9 mouse cellular contexts compared by ENCODE assay signal in the genomic region with DNA sequence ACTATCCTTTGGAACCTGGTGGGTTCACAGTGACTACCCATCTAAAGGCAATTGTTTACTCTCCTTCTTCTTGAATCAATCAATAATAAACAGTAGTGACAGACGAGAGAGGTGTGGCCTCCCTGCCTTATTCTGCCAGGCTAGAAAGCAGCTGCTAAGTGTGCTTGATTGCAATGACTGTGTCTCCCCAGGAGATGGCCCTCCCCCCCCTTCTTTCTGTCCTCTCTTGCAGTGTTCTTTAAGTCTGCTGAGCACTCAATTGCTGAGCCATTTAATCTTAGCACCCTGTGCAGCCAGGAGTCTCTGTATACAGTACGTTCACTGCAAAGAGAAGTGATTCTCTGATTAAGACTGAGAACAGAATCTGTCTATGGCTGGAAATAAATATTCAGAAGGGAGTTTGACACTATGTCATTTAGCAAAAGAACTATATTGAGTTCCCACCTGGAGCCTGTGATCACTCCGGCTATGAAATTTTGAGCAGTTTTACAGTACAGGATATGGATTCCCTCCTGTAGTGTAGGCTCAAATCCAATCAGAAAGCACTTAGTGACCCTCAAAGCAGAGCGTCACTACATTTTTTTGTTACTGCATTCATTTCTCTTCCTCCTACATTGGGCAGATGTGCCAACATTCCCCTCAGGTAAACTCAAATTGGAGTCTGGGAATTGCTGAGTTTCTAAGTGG. TPM values are rescaled to one million over a fixed set of nuclear protein-coding genes. Genes with fewer than 3 reads are reported as not detected.
DNase-seq lines count a peak whose midpoint lies in the region; ATAC-seq and TF ChIP-seq lines count a peak whose summit lies in the region.
"Had no signal": no experiment of that assay in that cellular context is flagged by ENCODE, and none has a peak within 500 bp of the region (broad histone marks: within the 10 kb centered on the region; RNA-seq: fewer than 3 reads in every experiment).

No protein-coding gene starts in this region.

- H3K27me3 ChIP-seq in kidney, embryonic 14.5 days (ENCODE audit: control insufficient read depth, insufficient read depth, low read length), result no peaks in the 10 kb centered on the region
- H3K27me3 ChIP-seq in Patski, result no peaks in the 10 kb centered on the region
- no peaks in the 10 kb centered on the region for H3K27me3 ChIP-seq in hindbrain, embryonic 12.5 days
- H3K27me3 ChIP-seq: limb, embryonic 12.5 days had no signal

- in situ Hi-C loops in Patski (cut with MboI; ENCODE audit: low pct_unique_long_range_greater_than_20kb), result loop anchor here (5.0 to 25.0 kb wide), 3 partner anchors 818 to 1493 kb away; a partner anchor contains a TSS

- H3K9me3 ChIP-seq in kidney, embryonic 14.5 days (ENCODE audit: control insufficient read depth, low read length), result no peaks in the 10 kb centered on the region
- no peaks in the 10 kb centered on the region for H3K9me3 ChIP-seq in hindbrain, embryonic 12.5 days (replicated peaks)
- H3K9me3 ChIP-seq: limb, embryonic 12.5 days had no signal

- H3K36me3 ChIP-seq in kidney, embryonic 14.5 days (ENCODE audit: control insufficient read depth, insufficient read depth, low read length), result no peaks in the 10 kb centered on the region
- no peaks in the 10 kb centered on the region for H3K36me3 ChIP-seq in hindbrain, embryonic 12.5 days
- H3K36me3 ChIP-seq: limb, embryonic 12.5 days had no signal

- CTCF ChIA-PET in Patski (lab: Charles Lee), result no interaction called here

- no peak overlapping the region for H3K4me2 ChIP-seq in kidney, embryonic 14.5 days (replicated peaks; ENCODE audit: low read depth, low read length)
- no peak overlapping the region for H3K4me2 ChIP-seq in hindbrain, embryonic 12.5 days (replicated peaks)
- H3K4me2 ChIP-seq: limb, embryonic 12.5 days had no signal

- WGBS in kidney, embryonic 14.5 days, result 78% methylated on average over 4 of the region's 4 CpGs
- WGBS in hindbrain, embryonic 12.5 days, result 76% methylated on average over 4 of the region's 4 CpGs

- no peak for ATAC-seq in kidney, embryonic 14.5 days (ENCODE audit: low FRiP score, low TSS enrichment)
- ATAC-seq in Patski, result peak; percentile 47
- ATAC-seq in hindbrain, embryonic 12.5 days (ENCODE audit: low FRiP score), result peak; percentile 76; the same call in 1 of the 2 replicates

- TF ChIP-seq CTCF in Patski (IDR thresholded peaks at IDR 0.05), result peak; percentile 68

- H3K9ac ChIP-seq in kidney, embryonic 14.5 days (ENCODE audit: low read depth, low read length), result no peak overlapping the region
- no peak overlapping the region for H3K9ac ChIP-seq in hindbrain, embryonic 12.5 days
- H3K9ac ChIP-seq: limb, embryonic 12.5 days had no signal

- H3K4me1 ChIP-seq in kidney, embryonic 14.5 days (ENCODE audit: control insufficient read depth, insufficient read depth, low read length), result no peaks in the 10 kb centered on the region
- H3K4me1 ChIP-seq in hindbrain, embryonic 12.5 days, result no peaks in the 10 kb centered on the region
- H3K4me1 ChIP-seq: limb, embryonic 12.5 days had no signal

- DNase-seq in kidney, postnatal 4 days, result peak; percentile 4 to 16
- DNase-seq in Patski (ENCODE audit: low read depth, low spot score), result no peak
- DNase-seq in retina, postnatal 1 day, result peak; percentile 59
- DNase-seq in adrenal gland, adult 8-10 months, result no peak
- no peak for DNase-seq in testis, postnatal 14 days (ENCODE audit: low spot score)
- DNase-seq in gastrocnemius, postnatal 10 days, result no peak

- no peak overlapping the region for H3K4me3 ChIP-seq in kidney, embryonic 14.5 days (ENCODE audit: low read length)
- H3K4me3 ChIP-seq in hindbrain, embryonic 12.5 days, result no peak overlapping the region
- H3K4me3 ChIP-seq: limb, embryonic 12.5 days had no signal

- POLR2A ChIA-PET in Patski (lab: Charles Lee), result no interaction called here

- H3K27ac ChIP-seq in kidney, embryonic 14.5 days (ENCODE audit: low read depth, low read length), result no peak overlapping the region
- H3K27ac ChIP-seq in hindbrain, embryonic 12.5 days, result no peak overlapping the region
- H3K27ac ChIP-seq: limb, embryonic 12.5 days had no signal

RNA-seq across cellular contexts. Expression of a gene that starts 32.8 kb away (rescaled TPM):
- polyA plus RNA-seq in kidney, embryonic 14.5 days (2014; fragmentation: Nextera tagmentation; extraction: Ambion mirVana), result 0.66 and 0.76 TPM in 2 replicates
- polyA plus RNA-seq in Patski (2021), result not detected
- polyA plus RNA-seq in hindbrain, embryonic 12.5 days (2016; fragmentation: Nextera tagmentation; extraction: Ambion mirVana), result 4.2 and 4.6 TPM in 2 replicates
- under 1 TPM in 1 of 4 experiments, not detected in 3; 0.13 TPM for total RNA-seq in adrenal gland, adult 8-10 months (2022)
- under 1 TPM; 0.07 to 0.18 TPM for total RNA-seq in gastrocnemius, postnatal 10 days (2021)
- polyA plus RNA-seq: limb, embryonic 12.5 days had no signal

Comparison
In these comparisons a context has a peak if more than half of its experiments do, and no peak if none do; other contexts are left out.
1. DNase-seq: peak in kidney, postnatal 4 days (2 of 2) and retina, postnatal 1 day (single experiment); none in Patski (single experiment), adrenal gland, adult 8-10 months (single experiment), testis, postnatal 14 days (single experiment) and gastrocnemius, postnatal 10 days (single experiment).